ENCODE assay signal across 9 mouse cellular contexts in genomic region chr3:98178340-98178739, GRCm38 (mm10). TPM values are rescaled to one million over a fixed set of nuclear protein-coding genes. Genes with fewer than 3 reads are reported as not detected.
A peak's percentile ranks its signal among the peaks of the same experiment; 100 is the strongest.
DNase-seq lines count a peak whose midpoint lies in the region; ATAC-seq and TF ChIP-seq lines count a peak whose summit lies in the region.
"Had no signal": no experiment of that assay in that cellular context is flagged by ENCODE, and none has a peak within 500 bp of the region (broad histone marks: within the 10 kb centered on the region; RNA-seq: fewer than 3 reads in every experiment).

No protein-coding gene starts in this region.

- no peak overlapping the region for H3K4me3 ChIP-seq in kidney, embryonic 14.5 days (ENCODE audit: low read length)
- no peak overlapping the region for H3K4me3 ChIP-seq in embryonic facial prominence, embryonic 14.5 days (ENCODE audit: low read depth, low read length)
- no peak overlapping the region for H3K4me3 ChIP-seq in limb, embryonic 15.5 days
- no peak overlapping the region for H3K4me3 ChIP-seq in liver, postnatal 0 days (ENCODE audit: low read depth, low read length)
- no peak overlapping the region for H3K4me3 ChIP-seq in midbrain, embryonic 13.5 days (replicated peaks)

- no peak overlapping the region for H3K9ac ChIP-seq in kidney, embryonic 14.5 days (ENCODE audit: low read depth, low read length)
- H3K9ac ChIP-seq in embryonic facial prominence, embryonic 14.5 days (ENCODE audit: low read depth, low read length): no peak overlapping the region
- H3K9ac ChIP-seq in limb, embryonic 15.5 days: no peak overlapping the region
- no peak overlapping the region for H3K9ac ChIP-seq in liver, postnatal 0 days (replicated peaks)
- no peak overlapping the region for H3K9ac ChIP-seq in midbrain, embryonic 13.5 days (replicated peaks)

- no peak for ATAC-seq in kidney, embryonic 14.5 days (ENCODE audit: low FRiP score, low TSS enrichment)
- ATAC-seq in embryonic facial prominence, embryonic 14.5 days (ENCODE audit: low read depth): no peak
- ATAC-seq in limb, embryonic 15.5 days (ENCODE audit: insufficient number of reproducible peaks, low FRiP score, low TSS enrichment, low read depth): peak; percentile 44; the same call in 1 of the 2 replicates
- no peak for ATAC-seq in liver, postnatal 0 days
- ATAC-seq in midbrain, embryonic 13.5 days: no peak

- peaks cover 3% of the 10 kb centered on the region; the same call in 1 of the 2 replicates for H3K9me3 ChIP-seq in kidney, embryonic 14.5 days (ENCODE audit: control insufficient read depth, low read length)
- H3K9me3 ChIP-seq in embryonic facial prominence, embryonic 14.5 days (ENCODE audit: control insufficient read depth, low read length): peaks cover 25% of the 10 kb centered on the region
- H3K9me3 ChIP-seq in limb, embryonic 15.5 days: no peaks in the 10 kb centered on the region
- no peaks in the 10 kb centered on the region; the same call in 1 of the 2 replicates for H3K9me3 ChIP-seq in liver, postnatal 0 days (ENCODE audit: low read length)
- H3K9me3 ChIP-seq in midbrain, embryonic 13.5 days: no peaks in the 10 kb centered on the region

- TF ChIP-seq EP300 in liver, postnatal 0 days (IDR thresholded peaks at IDR 0.05; ENCODE audit: low read depth): no peak

- H3K27ac ChIP-seq in kidney, embryonic 14.5 days (ENCODE audit: low read depth, low read length): no peak overlapping the region
- peak overlapping the region; percentile 74; the same call in 1 of the 2 replicates for H3K27ac ChIP-seq in embryonic facial prominence, embryonic 14.5 days (replicated peaks; ENCODE audit: low read depth, low read length)
- H3K27ac ChIP-seq in limb, embryonic 15.5 days: peak overlapping the region; percentile 82
- H3K27ac ChIP-seq in liver, postnatal 0 days (ENCODE audit: low read depth): no peak overlapping the region
- H3K27ac ChIP-seq in midbrain, embryonic 13.5 days: no peak overlapping the region
- H3K27ac ChIP-seq: kidney, postnatal 0 days had no signal

- peak; percentile 58 to 63 for DNase-seq in kidney, adult 8-10 months
- DNase-seq in embryonic facial prominence, embryonic 14.5 days (ENCODE audit: low spot score): peak; percentile 82
- DNase-seq in heart, postnatal 10 days: peak; percentile 34 to 38
- DNase-seq in liver, postnatal 0 days: no peak

- H3K4me2 ChIP-seq in kidney, embryonic 14.5 days (replicated peaks; ENCODE audit: low read depth, low read length): no peak overlapping the region
- H3K4me2 ChIP-seq in embryonic facial prominence, embryonic 14.5 days (ENCODE audit: low read depth, low read length): no peak overlapping the region
- no peak overlapping the region for H3K4me2 ChIP-seq in limb, embryonic 15.5 days
- H3K4me2 ChIP-seq in liver, postnatal 0 days (ENCODE audit: low read depth, low read length): no peak overlapping the region
- no peak overlapping the region for H3K4me2 ChIP-seq in midbrain, embryonic 13.5 days (replicated peaks)

- no peak for TF ChIP-seq CTCF in liver, postnatal 0 days (IDR thresholded peaks at IDR 0.05; ENCODE audit: low read depth)

- no peaks in the 10 kb centered on the region for H3K4me1 ChIP-seq in kidney, embryonic 14.5 days (ENCODE audit: control insufficient read depth, insufficient read depth, low read length)
- H3K4me1 ChIP-seq in embryonic facial prominence, embryonic 14.5 days (ENCODE audit: control insufficient read depth, insufficient read depth, low read length): no peaks in the 10 kb centered on the region
- H3K4me1 ChIP-seq in limb, embryonic 15.5 days: peaks cover 5% of the 10 kb centered on the region; the same call in 1 of the 2 replicates
- no peaks in the 10 kb centered on the region for H3K4me1 ChIP-seq in liver, postnatal 0 days (ENCODE audit: insufficient read depth)
- no peaks in the 10 kb centered on the region for H3K4me1 ChIP-seq in midbrain, embryonic 13.5 days (replicated peaks)

- no peaks in the 10 kb centered on the region for H3K27me3 ChIP-seq in kidney, embryonic 14.5 days (ENCODE audit: control insufficient read depth, insufficient read depth, low read length)
- H3K27me3 ChIP-seq in embryonic facial prominence, embryonic 14.5 days (replicated peaks; ENCODE audit: control insufficient read depth, insufficient read depth, low read length): no peaks in the 10 kb centered on the region
- no peaks in the 10 kb centered on the region for H3K27me3 ChIP-seq in limb, embryonic 15.5 days
- H3K27me3 ChIP-seq in liver, postnatal 0 days (ENCODE audit: insufficient read depth, low read length): no peaks in the 10 kb centered on the region
- no peaks in the 10 kb centered on the region for H3K27me3 ChIP-seq in midbrain, embryonic 13.5 days

- H3K36me3 ChIP-seq in kidney, embryonic 14.5 days (ENCODE audit: control insufficient read depth, insufficient read depth, low read length): no peaks in the 10 kb centered on the region
- H3K36me3 ChIP-seq in embryonic facial prominence, embryonic 14.5 days (ENCODE audit: control insufficient read depth, insufficient read depth, low read length): no peaks in the 10 kb centered on the region
- no peaks in the 10 kb centered on the region for H3K36me3 ChIP-seq in limb, embryonic 15.5 days
- H3K36me3 ChIP-seq in liver, postnatal 0 days (replicated peaks; ENCODE audit: insufficient read depth, low read length): no peaks in the 10 kb centered on the region
- H3K36me3 ChIP-seq in midbrain, embryonic 13.5 days: no peaks in the 10 kb centered on the region

- intact Hi-C loops in heart, postnatal 10 days (cut with DNase I): no loop called here

- WGBS in kidney, embryonic 14.5 days: 77% methylated on average over 4 of the region's 4 CpGs
- WGBS in embryonic facial prominence, embryonic 14.5 days: 61% methylated on average over 4 of the region's 4 CpGs
- WGBS in limb, embryonic 15.5 days: 69% methylated on average over 4 of the region's 4 CpGs
- 68% methylated on average over 4 of the region's 4 CpGs for WGBS in liver, postnatal 0 days (ENCODE audit: insufficient replicate concordance)
- WGBS in midbrain, embryonic 13.5 days: 90% methylated on average over 4 of the region's 4 CpGs

RNA-seq across cellular contexts. Expression of gene Adam30, which starts 17.9 kb away (rescaled TPM):
- 0.06 TPM in 1 of 2 replicates, not detected in the other for polyA plus RNA-seq in kidney, embryonic 14.5 days (2014; fragmentation: Nextera tagmentation; extraction: Ambion mirVana)
- polyA plus RNA-seq in embryonic facial prominence, embryonic 14.5 days (2014; fragmentation: Nextera tagmentation; extraction: Ambion mirVana): not detected in 2 replicates
- total RNA-seq in heart, postnatal 10 days (2021): under 1 TPM in 1 of 2 experiments, not detected in 1; 0.10 TPM
- polyA plus RNA-seq in limb, embryonic 15.5 days (2015; fragmentation: Nextera tagmentation; extraction: Ambion mirVana): not detected in 2 replicates
- polyA plus RNA-seq in liver, postnatal 0 days (2015; fragmentation: Nextera tagmentation; extraction: Ambion mirVana): not detected in 2 replicates
- not detected in 2 replicates for polyA plus RNA-seq in midbrain, embryonic 13.5 days (2015; fragmentation: Nextera tagmentation; extraction: Ambion mirVana)
- polyA plus RNA-seq: kidney, postnatal 0 days; neural tube, embryonic 11.5 days had no signal

RNA-seq across cellular contexts. Expression of gene Reg4, which starts 43.6 kb away (rescaled TPM):
- polyA plus RNA-seq in kidney, embryonic 14.5 days (2014; fragmentation: Nextera tagmentation; extraction: Ambion mirVana): 0.31 TPM in 1 of 2 replicates, not detected in the other
- not detected in 2 replicates for polyA plus RNA-seq in embryonic facial prominence, embryonic 14.5 days (2014; fragmentation: Nextera tagmentation; extraction: Ambion mirVana)
- not detected for total RNA-seq in heart, postnatal 10 days (2021)
- not detected in 2 replicates for polyA plus RNA-seq in limb, embryonic 15.5 days (2015; fragmentation: Nextera tagmentation; extraction: Ambion mirVana)
- not detected in 2 replicates for polyA plus RNA-seq in liver, postnatal 0 days (2015; fragmentation: Nextera tagmentation; extraction: Ambion mirVana)
- polyA plus RNA-seq in midbrain, embryonic 13.5 days (2015; fragmentation: Nextera tagmentation; extraction: Ambion mirVana): not detected in 2 replicates
- polyA plus RNA-seq: neural tube, embryonic 11.5 days had no signal

Comparison
In these comparisons a context has a peak if more than half of its experiments do, and no peak if none do; other contexts are left out.
1. H3K27ac ChIP-seq: peak in embryonic facial prominence, embryonic 14.5 days (single experiment) and limb, embryonic 15.5 days (single experiment); none in kidney, embryonic 14.5 days (single experiment), liver, postnatal 0 days (single experiment) and midbrain, embryonic 13.5 days (single experiment).